Mouse (Mus musculus) CH12.LX (cell line): ENCODE results near the gene Pam.

ENCODE experiments used
- CHD1 ChIP-seq: IDR thresholded peaks from 2 replicates; pipeline ENCODE4 v1.6.1; 2012; ENCODE audit warnings: low read depth, low read length, improper control_type of control experiment, inconsistent platforms
- CTCF ChIP-seq, 2 experiments: IDR thresholded peaks in 1 of 2; conservative IDR thresholded peaks in 1 of 2; 2 replicates each; pipeline ENCODE4 v1.5.1; 2011 to 2012; ENCODE audit warnings: low read depth in 2 of 2, low read length in 2 of 2, improper control_type of control experiment in 1 of 2, inconsistent platforms in 1 of 2, mild to moderate bottlenecking in 1 of 2, moderate library complexity in 1 of 2
- ZC3H11A ChIP-seq: IDR thresholded peaks from 2 replicates; pipeline ENCODE4 v1.6.1; 2012; ENCODE audit warnings: low read depth, mild to moderate bottlenecking, inconsistent platforms, low read length, improper control_type of control experiment

DNA sequence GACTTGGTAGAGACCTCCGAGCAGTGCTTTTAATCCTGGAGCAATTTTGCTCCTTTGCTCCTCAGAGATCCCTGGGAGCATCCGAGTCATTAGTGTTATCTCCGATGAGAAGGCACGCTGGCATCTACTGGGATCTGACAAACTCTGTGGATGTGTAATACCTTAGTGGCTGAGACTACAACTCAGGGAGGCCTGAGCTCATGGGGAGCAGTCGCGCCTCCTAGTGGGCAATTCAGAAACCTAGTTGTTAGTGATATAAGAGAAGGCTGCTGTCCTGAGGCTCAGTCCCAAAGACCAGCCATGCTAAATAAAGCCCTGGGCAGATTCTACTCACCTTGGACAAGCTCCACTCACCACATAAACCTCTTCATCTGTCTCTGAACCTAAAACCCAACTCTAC, 23.4 kb downstream of the Pam start:
- TF ChIP-seq CTCF (conservative IDR thresholded peaks at IDR 0.05 in 1 of 2, IDR thresholded peaks at IDR 0.05 in 1 of 2; ENCODE audit: low read depth in 2 of 2, low read length in 2 of 2) = no peak
- TF ChIP-seq CHD1 = no peak
- no peak for TF ChIP-seq ZC3H11A
